Mouse (Mus musculus) bone marrow, adult 2 months (tissue): ENCODE measurements around the gene Olfr1445.

Source experiments
- CTCF ChIP-seq: fragments of 200-500 bp; IDR thresholded peaks from 2 replicates; pipeline ENCODE4 v1.5.1; 2011; ENCODE audit warnings: low read length, control low read depth; ENCODE audit not compliant: control insufficient read depth, insufficient read depth
- POLR2A ChIP-seq: fragments of 200-500 bp; IDR thresholded peaks from 2 replicates; pipeline ENCODE4 v1.6.1; 2011; ENCODE audit warnings: low read depth, mild to moderate bottlenecking, control low read depth, low read length, borderline replicate concordance; ENCODE audit not compliant: control insufficient read depth

GRCm38 (mm10) chr19:12838507-12838906 is 45.1 kb upstream of the Olfr1445 start:
- no peak for TF ChIP-seq CTCF
- no peak for TF ChIP-seq POLR2A
